Mouse (Mus musculus) myocyte (in vitro differentiated cells): ENCODE data around the gene Mboat1.

Source experiments
- CEBPB ChIP-seq: IDR thresholded peaks from 2 replicates; pipeline ENCODE4 v1.6.1; 2011; ENCODE audit warnings: mild to moderate bottlenecking, moderate library complexity; ENCODE audit not compliant: poor library complexity, insufficient read depth, severe bottlenecking
- E2F4 ChIP-seq: IDR thresholded peaks from one replicate; pipeline ENCODE4 v1.6.1; 2011; ENCODE audit warnings: mild to moderate bottlenecking, control low read depth, moderate library complexity; ENCODE audit not compliant: insufficient read depth
- MAX ChIP-seq: IDR thresholded peaks from one replicate; pipeline ENCODE4 v1.6.1; 2011; ENCODE audit warnings: low read depth, mild to moderate bottlenecking, control low read depth
- MYOD1 ChIP-seq, 3 experiments: IDR thresholded peaks; one replicate each; pipeline ENCODE4 v1.6.1; 2011; ENCODE audit warnings: control low read depth in 2 of 3, low read depth in 2 of 3, mild to moderate bottlenecking in 2 of 3, moderate library complexity in 1 of 3; ENCODE audit not compliant: insufficient read length in 2 of 3, control insufficient read depth in 1 of 3
- MYOG ChIP-seq, 3 experiments: IDR thresholded peaks; one replicate each; pipeline ENCODE4 v1.6.1; 2011; ENCODE audit warnings: control low read depth in 2 of 3, low read depth in 2 of 3, mild to moderate bottlenecking in 2 of 3; ENCODE audit not compliant: insufficient read length in 2 of 3, control insufficient read depth in 1 of 3, insufficient read depth in 1 of 3
- POLR2A ChIP-seq: IDR thresholded peaks from one replicate; pipeline ENCODE4 v1.6.1; 2011; ENCODE audit warnings: low read depth, mild to moderate bottlenecking, control low read depth, moderate library complexity; ENCODE audit not compliant: insufficient read length
- POLR2AphosphoS2 ChIP-seq: IDR thresholded peaks from one replicate; pipeline ENCODE4 v1.6.1; 2011; ENCODE audit warnings: low read depth, control low read depth; ENCODE audit not compliant: insufficient read length
- SRF ChIP-seq: IDR thresholded peaks from one replicate; pipeline ENCODE4 v1.6.1; 2011; ENCODE audit warnings: low read depth; ENCODE audit not compliant: control insufficient read depth, insufficient read length
- TCF12 ChIP-seq: IDR thresholded peaks from one replicate; pipeline ENCODE4 v1.6.1; 2011; ENCODE audit warnings: mild to moderate bottlenecking, control low read depth; ENCODE audit not compliant: poor library complexity, insufficient read depth, severe bottlenecking
- USF1 ChIP-seq: IDR thresholded peaks from one replicate; pipeline ENCODE4 v1.6.1; 2011; ENCODE audit warnings: low read depth, mild to moderate bottlenecking, control low read depth, moderate library complexity

DNA sequence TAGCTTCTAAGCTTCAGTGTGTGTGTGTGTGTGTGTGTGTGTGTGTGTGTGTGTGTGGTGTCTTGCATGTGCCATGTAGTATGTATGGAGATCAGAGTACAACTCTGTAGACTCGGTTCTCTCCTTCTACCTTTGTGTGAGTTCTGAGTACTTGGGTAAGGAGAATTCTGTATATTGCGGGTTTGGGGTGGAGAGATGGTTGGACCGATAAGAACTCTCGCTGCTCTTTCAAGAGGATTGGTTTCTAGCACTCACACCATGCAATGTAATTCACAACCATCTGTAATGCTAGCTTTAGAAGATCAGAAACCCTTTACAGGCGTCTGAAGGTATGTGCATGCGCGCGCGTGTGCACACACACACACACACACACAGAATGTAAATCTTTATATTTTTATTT, 123.0 kb downstream of the Mboat1 start:
- TF ChIP-seq MYOD1 (IDR thresholded peaks at IDR 0.05; ENCODE audit: control insufficient read depth in 1 of 3, insufficient read length in 2 of 3, low read depth in 2 of 3) (no peak), MYOG (IDR thresholded peaks at IDR 0.05; ENCODE audit: control insufficient read depth in 1 of 3, insufficient read depth in 1 of 3, insufficient read length in 2 of 3, low read depth in 2 of 3) (no peak), CEBPB (no peak), POLR2A (no peak), POLR2AphosphoS2 (no peak), MAX (no peak), TCF12 (no peak), USF1 (no peak), E2F4 (no peak), SRF (no peak)
